Mouse (Mus musculus): ENCODE data around the gene St7.

St7 gene

GRCm38 (mm10) chr6:17719423-17719822 is 26.7 kb downstream of the St7 start:
- DNase-seq (ENCODE audit: low spot score), result no peak

GRCm38 (mm10) chr6:17720022-17720421 is 27.3 kb downstream of the St7 start:
- no peak for DNase-seq (ENCODE audit: low spot score)

- DNase-seq (ENCODE audit: low spot score), result no peak
Measured at GRCm38 (mm10) chr6:17721706-17722105, 29.0 kb downstream of the St7 start.

DNA sequence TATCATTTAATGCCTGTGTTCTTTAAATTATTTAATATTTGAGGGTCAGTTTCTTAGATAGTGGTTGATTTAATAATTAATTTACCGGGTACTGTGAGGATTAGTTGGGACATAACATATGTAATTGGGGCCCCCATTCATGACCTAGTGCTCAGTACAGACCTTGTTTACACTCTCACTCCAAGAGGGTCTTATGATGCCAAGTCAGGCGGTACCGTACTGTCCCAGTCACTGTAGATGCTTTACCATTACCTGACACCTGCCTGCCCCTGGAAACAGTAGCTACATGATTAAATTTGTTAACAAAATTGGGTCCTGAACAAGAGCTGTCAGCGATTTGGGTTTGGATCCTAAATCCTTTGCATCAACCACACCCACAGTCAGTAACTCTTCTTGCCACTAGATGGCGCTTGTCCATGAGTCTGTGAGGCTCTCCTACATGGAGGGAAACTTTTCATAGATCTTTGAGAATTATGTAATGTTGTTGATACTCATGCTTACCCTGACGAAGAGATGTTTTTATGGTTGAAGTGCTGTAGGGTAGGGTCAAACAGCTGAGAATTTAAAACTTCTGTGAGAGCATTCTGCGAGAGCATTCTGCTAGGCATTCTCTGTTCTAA is 33.2 kb downstream of the St7 start:
- peak; percentile 82 for DNase-seq (ENCODE audit: low spot score)

- DNase-seq (ENCODE audit: low spot score), result no peak
Measured at GRCm38 (mm10) chr6:17727241-17727640, 34.5 kb downstream of the St7 start.

DNA sequence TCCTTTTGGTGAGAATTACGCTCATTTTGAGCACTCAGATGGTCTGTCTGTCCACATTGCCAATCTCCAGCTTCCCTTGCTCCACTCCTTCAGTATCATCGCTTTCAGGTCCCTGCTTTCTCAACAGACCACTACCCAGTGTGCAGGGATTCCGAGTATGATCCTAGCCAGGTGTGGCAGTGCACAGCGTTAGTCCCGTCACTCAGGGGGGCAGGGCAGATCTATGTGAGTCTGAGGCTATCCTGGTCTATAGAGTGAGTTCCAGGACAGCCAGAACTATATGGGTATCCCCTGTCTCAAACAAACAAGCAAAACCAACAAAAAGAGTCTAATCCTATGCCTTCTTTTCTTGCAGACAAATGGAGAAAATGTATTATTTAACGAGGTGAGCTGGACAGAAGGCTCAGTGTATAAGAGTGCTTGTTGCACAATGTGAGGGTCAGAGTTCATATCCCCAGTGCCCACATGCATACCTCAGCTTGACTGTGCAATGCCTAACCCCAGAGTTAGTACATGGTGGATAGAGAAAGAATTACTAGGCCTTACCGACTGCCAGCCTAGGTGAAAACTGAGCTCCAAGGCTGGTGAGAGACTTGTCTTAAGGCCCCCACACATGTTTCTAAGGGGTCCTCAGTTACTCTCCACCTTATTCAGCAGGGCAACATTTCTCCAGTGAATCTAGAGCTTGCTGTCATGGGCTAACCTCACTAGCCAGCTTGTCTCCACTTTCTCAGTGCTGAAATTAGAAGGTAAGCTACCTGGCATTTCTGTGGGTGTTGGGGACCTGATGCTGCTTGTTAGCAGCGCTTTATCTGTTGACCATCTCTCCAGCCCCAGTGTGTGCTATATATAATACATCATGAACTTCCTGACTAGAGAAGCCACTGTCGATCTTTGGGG is 35.4 kb downstream of the St7 start:
- peak; percentile 13 for DNase-seq (ENCODE audit: low spot score)

GRCm38 (mm10) chr6:17730122-17730521 is 37.4 kb downstream of the St7 start:
- no peak for DNase-seq (ENCODE audit: low spot score)

- no peak for DNase-seq (ENCODE audit: low spot score)
Measured at GRCm38 (mm10) chr6:17731694-17732093, 39.0 kb downstream of the St7 start.

DNA sequence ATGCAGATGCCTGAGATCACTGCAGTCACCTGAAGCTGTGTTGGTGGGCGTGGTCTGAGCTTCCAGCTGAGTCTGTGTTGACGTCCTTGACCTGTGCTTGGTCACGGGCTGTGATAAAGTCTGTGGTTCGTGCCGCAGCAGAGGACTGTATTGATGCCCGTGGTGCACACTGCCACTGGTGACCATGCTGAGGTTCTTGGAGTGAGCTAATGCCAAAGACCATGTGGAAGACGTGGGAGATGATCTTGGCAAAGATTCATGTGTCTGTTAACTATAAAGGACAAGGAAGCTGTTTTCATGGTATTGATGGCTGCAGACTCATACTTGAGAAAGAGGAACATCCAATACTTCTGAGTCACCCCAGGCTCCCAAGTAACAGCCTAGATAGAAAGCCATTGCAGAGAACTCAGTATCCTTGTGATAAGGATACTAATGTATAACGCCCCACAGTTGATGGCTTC is 41.2 kb downstream of the St7 start:
- no peak for DNase-seq (ENCODE audit: low spot score)

DNA sequence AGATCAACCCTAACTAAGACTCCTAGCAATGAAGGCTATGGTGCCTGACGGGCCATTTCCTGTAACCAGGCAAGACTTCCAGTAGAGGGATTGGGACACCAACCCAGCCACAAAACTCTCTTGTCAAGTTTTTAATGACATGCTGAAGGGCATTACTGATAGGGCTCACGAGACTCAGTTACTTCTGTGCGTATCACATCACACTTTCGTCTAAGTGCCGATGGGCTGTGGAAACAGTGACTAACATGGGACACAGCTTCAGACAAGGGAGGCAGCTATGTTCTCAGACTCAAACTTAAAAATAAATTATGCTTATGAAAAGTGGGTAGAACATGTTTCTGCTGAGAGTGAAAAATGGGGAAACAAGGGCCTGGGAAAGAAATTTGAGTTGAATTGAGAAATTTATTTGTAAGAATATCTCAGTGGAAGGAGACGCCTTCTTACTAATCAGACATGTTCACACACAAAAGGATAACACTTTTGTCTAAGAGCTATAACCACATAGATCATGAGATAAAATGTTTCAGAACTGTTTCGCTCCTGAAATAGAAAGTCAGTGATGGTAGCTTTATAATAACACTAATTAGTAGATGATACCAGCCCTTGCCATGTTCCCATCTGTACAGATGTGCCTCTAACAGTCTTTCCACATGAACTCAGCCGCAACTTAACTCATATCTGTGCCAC is 44.7 kb downstream of the St7 start:
- no peak for DNase-seq (ENCODE audit: low spot score)

GRCm38 (mm10) chr6:17740128-17740527 is 47.4 kb downstream of the St7 start:
- DNase-seq (ENCODE audit: low spot score), result no peak

GRCm38 (mm10) chr6:17741639-17742038 is 48.9 kb downstream of the St7 start:
- DNase-seq (ENCODE audit: low spot score), result no peak

- DNase-seq (ENCODE audit: low spot score), result no peak
Measured at GRCm38 (mm10) chr6:17742209-17742608, 49.5 kb downstream of the St7 start.

DNA sequence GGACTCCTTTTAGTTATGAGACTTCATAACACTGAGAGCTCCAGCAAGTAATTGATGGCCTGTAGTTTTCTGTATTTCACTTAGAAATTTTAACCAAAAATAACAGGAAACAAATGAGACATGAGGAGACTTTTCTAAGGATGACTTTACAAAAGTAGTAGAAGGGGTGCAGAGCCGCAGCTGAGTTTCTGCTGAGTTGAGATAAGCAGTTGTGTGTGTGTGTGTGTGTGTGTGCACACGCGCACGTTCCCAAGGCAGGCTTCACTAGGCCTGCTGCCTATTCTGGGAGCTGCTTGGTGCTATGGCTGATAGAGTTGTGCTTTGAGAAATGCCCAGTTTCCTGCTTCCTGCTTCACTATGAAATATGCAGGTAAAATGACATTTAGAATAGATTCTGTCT is 50.6 kb downstream of the St7 start:
- DNase-seq (ENCODE audit: low spot score), result no peak

DNA sequence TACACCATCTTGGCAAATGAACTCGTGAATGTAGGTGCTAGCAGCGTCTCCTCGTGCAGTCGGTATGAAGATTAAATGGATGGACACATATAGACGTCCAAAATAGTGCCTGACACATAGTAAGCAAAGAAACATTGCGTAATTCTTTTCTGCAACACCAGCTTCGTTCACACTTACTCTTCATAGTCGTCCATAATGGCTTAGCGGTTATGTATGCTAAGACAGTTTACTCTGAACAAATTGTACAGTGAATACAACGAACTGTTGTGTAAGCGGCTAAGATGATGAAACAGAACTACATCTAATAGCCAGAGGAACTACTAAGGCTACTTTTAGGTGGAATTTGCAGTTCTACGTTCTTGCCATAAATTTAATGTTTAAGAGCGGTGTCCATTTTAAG is 55.0 kb downstream of the St7 start:
- no peak for DNase-seq (ENCODE audit: low spot score)

DNA sequence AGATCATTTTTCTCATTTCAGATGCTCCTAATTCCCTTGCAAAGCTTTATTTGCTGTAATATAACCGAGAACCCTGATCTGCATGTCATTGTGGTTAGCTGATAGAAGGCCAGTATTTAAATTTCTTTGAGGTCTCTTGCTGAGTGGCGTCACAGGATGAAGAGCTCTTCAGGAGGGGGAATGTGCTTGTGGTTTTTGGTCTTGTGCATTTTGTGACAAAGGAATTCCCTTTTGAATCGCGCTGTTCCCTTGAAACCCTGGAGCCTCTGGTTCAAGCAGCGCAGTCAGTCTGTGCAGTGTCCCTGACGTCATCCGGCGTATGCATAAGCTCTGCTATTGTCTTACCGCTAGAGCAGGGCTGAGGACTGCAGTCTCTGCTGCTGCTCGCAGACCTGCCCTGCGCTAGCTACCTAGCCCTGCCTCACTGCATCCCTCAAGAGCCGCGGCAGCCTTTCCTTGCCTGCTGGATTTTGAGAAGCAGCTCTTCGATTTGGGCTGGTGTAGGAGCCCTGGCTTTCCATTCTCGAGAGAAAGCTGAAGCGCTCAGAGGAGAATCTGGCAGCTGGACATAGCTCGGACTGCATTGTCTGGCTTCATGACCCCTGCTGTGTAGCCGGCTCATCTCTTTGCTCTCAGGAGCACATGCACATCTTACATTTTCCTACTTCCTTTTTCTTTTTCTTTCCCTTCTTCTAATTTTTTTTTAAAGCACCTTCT is 56.3 kb downstream of the St7 start:
- DNase-seq (ENCODE audit: low spot score), result peak; percentile 36

DNA sequence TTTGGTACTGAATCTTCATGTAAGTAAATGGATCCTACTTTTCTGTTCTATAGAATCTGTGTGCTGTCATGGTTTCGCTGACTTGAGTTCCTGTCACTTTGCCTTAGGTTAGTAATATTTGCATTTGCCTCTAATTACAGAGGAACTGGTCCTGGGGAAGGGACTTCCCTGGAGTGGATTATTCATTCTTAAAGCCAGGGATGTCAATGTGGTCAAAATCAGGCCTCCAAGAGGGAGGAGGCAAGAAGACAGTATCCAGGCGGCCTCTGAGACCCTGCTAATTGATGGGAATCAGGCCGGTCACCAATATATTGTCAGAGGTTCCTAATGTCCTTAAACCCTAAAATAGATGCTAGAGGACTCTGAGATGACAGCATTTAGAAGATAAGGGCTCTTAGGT is 56.9 kb downstream of the St7 start:
- no peak for DNase-seq (ENCODE audit: low spot score)

DNA sequence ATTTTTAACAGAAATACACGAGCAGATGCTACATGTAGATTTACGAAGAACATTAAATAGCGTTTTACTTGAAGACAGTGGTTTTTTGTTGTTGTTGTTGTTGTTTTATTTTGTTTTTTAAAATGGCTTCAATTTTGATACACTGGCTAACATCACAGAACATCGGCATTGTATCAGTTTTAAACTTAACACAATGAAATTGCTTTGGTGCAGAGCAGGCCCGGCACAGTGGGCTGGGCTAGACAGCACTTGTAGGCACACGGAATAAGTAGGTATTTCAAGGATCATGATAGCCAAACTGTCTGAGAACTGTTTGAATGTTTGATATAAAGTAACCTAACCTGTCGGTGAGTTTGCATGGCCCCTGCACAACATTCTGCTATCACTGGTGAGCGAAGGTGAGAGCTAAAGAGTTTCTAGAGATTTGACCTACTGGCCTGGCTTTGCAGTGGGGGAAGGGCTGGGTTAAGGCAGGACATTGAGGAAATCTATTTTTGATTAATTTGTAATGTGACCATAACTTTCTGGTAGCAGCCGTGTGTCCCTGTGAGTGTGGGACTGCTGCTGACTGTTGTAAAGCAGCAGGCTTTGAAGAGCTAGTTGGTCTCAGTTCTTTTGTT is 57.4 kb downstream of the St7 start:
- DNase-seq (ENCODE audit: low spot score), result no peak

DNA sequence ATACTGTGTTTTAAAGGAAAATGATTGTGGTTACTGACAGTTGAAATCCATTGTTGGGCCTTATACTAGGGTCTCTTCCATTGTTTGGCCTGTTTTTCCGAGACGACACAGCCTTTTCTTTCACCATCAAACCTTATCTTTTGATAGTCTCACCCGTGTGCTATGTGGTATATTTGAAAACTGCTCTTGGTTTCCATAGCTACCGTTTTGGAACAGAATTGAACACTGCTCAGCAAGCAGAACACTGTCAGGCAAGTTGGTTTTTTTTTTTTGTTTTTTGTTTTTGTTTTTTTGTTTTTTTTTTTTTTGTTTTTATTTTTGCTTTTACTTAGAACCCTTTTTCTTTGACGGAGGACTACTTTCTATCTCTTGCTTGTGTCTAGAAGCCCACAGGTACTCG is 58.2 kb downstream of the St7 start:
- DNase-seq (ENCODE audit: low spot score), result no peak

- no peak for DNase-seq (ENCODE audit: low spot score)
Measured at GRCm38 (mm10) chr6:17755902-17756301, 63.2 kb downstream of the St7 start.

- no peak for DNase-seq (ENCODE audit: low spot score)
Measured at GRCm38 (mm10) chr6:17758568-17758967, 65.8 kb downstream of the St7 start.
